Mouse (Mus musculus) thymus, adult 2 months (tissue): ENCODE results near the gene Rhot1.

ENCODE experiments used
- CTCF ChIP-seq: fragments of 200-500 bp; IDR thresholded peaks from 2 replicates; pipeline ENCODE4 v1.5.1; 2012; ENCODE audit warnings: mild to moderate bottlenecking, control low read depth, low read length, moderate library complexity, borderline replicate concordance; ENCODE audit not compliant: control insufficient read depth, poor library complexity, insufficient read depth; ENCODE audit errors: extremely low read depth
- POLR2A ChIP-seq: fragments of 200-500 bp; IDR thresholded peaks from 2 replicates; pipeline ENCODE4 v1.6.1; 2012; ENCODE audit warnings: mild to moderate bottlenecking, low read length, control low read depth, moderate library complexity; ENCODE audit not compliant: control insufficient read depth, poor library complexity, insufficient read depth; ENCODE audit errors: extremely low read depth

DNA sequence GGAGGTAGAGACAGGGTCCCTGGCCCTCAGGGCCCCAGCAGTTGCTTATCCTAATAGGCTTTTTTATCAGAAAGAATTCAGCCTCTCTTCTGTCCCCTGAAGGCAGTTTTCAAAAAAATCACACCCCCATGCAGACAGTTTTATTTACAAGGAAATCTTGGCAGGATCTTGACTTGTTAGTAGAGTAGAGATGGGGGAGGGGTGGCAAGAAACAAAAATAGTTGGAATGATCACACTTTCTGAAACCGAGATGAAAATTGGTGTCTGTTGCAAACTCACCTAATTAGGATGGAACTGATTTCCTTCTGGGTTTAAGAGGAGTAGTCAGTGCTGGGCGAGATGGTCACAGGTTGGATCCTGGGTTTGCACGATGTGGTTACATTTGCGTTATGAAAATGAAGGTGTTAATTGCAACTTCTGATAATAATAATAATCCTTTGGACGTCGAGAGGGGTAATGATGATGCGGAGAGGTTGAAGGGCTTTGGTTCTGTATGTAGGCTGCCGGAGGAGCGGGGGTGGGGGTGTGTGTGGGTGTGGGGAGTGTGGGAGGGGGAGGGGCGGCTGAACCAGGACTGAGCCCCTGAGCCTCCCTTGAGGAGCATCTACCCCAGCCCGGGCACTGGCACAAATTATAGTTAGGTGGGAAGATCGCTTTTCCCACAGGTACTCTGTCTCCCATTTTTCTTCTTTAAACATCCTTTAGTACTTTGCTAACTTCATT is 90.9 kb downstream of the Rhot1 start:
- TF ChIP-seq CTCF (no peak), POLR2A (no peak)
